Mouse (Mus musculus) brain, embryonic 14.5 days (tissue): ENCODE data around the gene March10. TPM values are rescaled to one million over a fixed set of nuclear protein-coding genes. Genes with fewer than 3 reads are reported as not detected.

Experiments used
- DNase-seq: peaks from one replicate; pipeline ENCODE4 v3.0.0-alpha.2; 2011; ENCODE audit warnings: low read depth
- CTCF ChIP-seq: fragments of 200-500 bp; IDR thresholded peaks from 2 replicates; pipeline ENCODE4 v1.5.1; 2012; ENCODE audit warnings: inconsistent platforms, mild to moderate bottlenecking, moderate library complexity, borderline replicate concordance; ENCODE audit not compliant: insufficient read depth, insufficient read length; ENCODE audit errors: extremely low read depth
- POLR2A ChIP-seq: fragments of 200-500 bp; IDR thresholded peaks from 2 replicates; pipeline ENCODE4 v1.6.1; 2012; ENCODE audit warnings: mild to moderate bottlenecking, inconsistent platforms, borderline replicate concordance; ENCODE audit not compliant: poor library complexity, insufficient read depth, insufficient read length, severe bottlenecking; ENCODE audit errors: extremely low read depth
- polyA plus RNA-seq: library from polyadenylated mRNA; depleted of rRNA; stranded (reverse); fragments of >200 nt; gene quantifications from 2 replicates; pipeline ENCODE4 v1.2.3, GENCODE M21; 2012

The March10 gene
- polyA plus RNA-seq, 1 experiment = 0.29 TPM

- no peak for TF ChIP-seq CTCF
- no peak for TF ChIP-seq POLR2A
- no peak for DNase-seq
These were observed 18.2 kb upstream of the March10 start for GRCm38 (mm10) chr11:105474746-105475145.

- TF ChIP-seq POLR2A = no peak
- TF ChIP-seq CTCF = no peak
These were observed 17.8 kb upstream of the March10 start for GRCm38 (mm10) chr11:105474352-105474736.

GRCm38 (mm10) chr11:105473716-105474351 lies 17.3 kb upstream of the March10 start:
- no peak for TF ChIP-seq POLR2A
- no peak for TF ChIP-seq CTCF
- DNase-seq = peak; percentile 86

More at GRCm38 (mm10) chr11:105474352-105474736, 17.8 kb upstream of the March10 start:
- no peak for DNase-seq

- no peak for DNase-seq
- TF ChIP-seq CTCF (no peak), POLR2A (no peak)
These were observed 16.1 kb upstream of the March10 start for GRCm38 (mm10) chr11:105472610-105473009.

- TF ChIP-seq CTCF (no peak), POLR2A (no peak)
- no peak for DNase-seq
These were observed 14.4 kb upstream of the March10 start for GRCm38 (mm10) chr11:105470896-105471295.

- DNase-seq = no peak
- TF ChIP-seq CTCF (no peak), POLR2A (no peak)
These were observed 13.0 kb upstream of the March10 start for GRCm38 (mm10) chr11:105469561-105469960.

- TF ChIP-seq POLR2A (no peak), CTCF (no peak)
- DNase-seq = no peak
These were observed 12.6 kb upstream of the March10 start for GRCm38 (mm10) chr11:105469091-105469507.

GRCm38 (mm10) chr11:105468436-105468835 lies 11.9 kb upstream of the March10 start:
- TF ChIP-seq POLR2A (no peak), CTCF (no peak)
- no peak for DNase-seq

GRCm38 (mm10) chr11:105467816-105468215 lies 11.3 kb upstream of the March10 start:
- TF ChIP-seq POLR2A = no peak
- no peak for DNase-seq

- TF ChIP-seq POLR2A (no peak), CTCF (no peak)
- no peak for DNase-seq
These were observed 10.7 kb upstream of the March10 start for GRCm38 (mm10) chr11:105467266-105467665.

- no peak for TF ChIP-seq POLR2A
- TF ChIP-seq CTCF = no peak
- DNase-seq = no peak
These were observed 10.2 kb upstream of the March10 start for GRCm38 (mm10) chr11:105466756-105467155.

- TF ChIP-seq POLR2A (no peak), CTCF (no peak)
- DNase-seq = no peak
These were observed 9.0 kb upstream of the March10 start for GRCm38 (mm10) chr11:105465488-105465887.

GRCm38 (mm10) chr11:105464430-105464967 lies 8.0 kb upstream of the March10 start:
- TF ChIP-seq CTCF (no peak), POLR2A (no peak)
- DNase-seq = no peak

GRCm38 (mm10) chr11:105459900-105460299 lies 3.4 kb upstream of the March10 start:
- peak; percentile 54 for DNase-seq

More at GRCm38 (mm10) chr11:105459900-105460299, 3.4 kb upstream of the March10 start:
- no peak for TF ChIP-seq CTCF
- no peak for TF ChIP-seq POLR2A
